Mouse (Mus musculus): ENCODE data around the gene Mup19. TPM values are rescaled to one million over a fixed set of nuclear protein-coding genes. Genes with fewer than 3 reads are reported as not detected.

Gene Mup19
- polyA plus RNA-seq, 1 experiment from 2014 or later = not detected

Other genes with a start within 250 kb of the Mup19 start
- not detected in 2 replicates for gene Mup17, start 186.4 kb downstream of the Mup19 start, polyA plus RNA-seq (2015; fragmentation: Nextera tagmentation; extraction: Ambion mirVana)
- not detected in 2 replicates for gene Mup18, start 108.1 kb downstream of the Mup19 start, polyA plus RNA-seq (2015; fragmentation: Nextera tagmentation; extraction: Ambion mirVana)
- gene Mup5, start 53.0 kb upstream of the Mup19 start, polyA plus RNA-seq (2015; fragmentation: Nextera tagmentation; extraction: Ambion mirVana) = not detected in 2 replicates

All from intestine, embryonic 16.5 days (tissue).